Mouse (Mus musculus): ENCODE measurements at regions not wholly inside any gene's neighbourhood (a gene's known extent, or its start where the extent isn't known, plus 50 kb on each side); places are given as distances from the start of the nearest gene placed in this dataset.

- DNase-seq (ENCODE audit: low read depth, low spot score) = no peak
Measured at GRCm38 (mm10) chr6:117778481-117778880, 62.5 kb upstream of the Zfp637 start.

DNA sequence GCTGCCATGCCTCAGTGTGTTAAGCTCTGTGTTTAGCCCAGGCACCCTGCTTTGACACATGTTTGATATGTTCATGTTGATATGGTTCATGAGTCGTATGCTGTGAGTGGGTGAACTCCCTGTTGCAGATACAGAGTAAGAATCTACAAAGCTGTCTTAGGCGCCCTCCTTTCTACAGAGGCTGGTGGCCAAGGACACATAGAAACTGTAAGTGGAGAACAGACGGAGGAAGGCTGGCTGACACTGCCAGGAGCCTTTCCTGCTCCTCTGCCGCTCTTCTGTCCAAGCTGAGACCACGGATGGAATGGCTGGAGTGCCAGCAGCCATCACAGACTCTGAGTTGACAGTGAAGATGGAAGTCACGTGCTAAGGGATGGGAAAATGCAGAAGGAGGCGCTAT is 62.0 kb upstream of the Zfp637 start:
- no peak for DNase-seq (ENCODE audit: low read depth, low spot score)

GRCm38 (mm10) chr6:117788580-117789540 is 52.1 kb upstream of the Zfp637 start:
- no peak for DNase-seq (ENCODE audit: low read depth, low spot score)

GRCm38 (mm10) chr6:117790581-117790980 is 50.4 kb upstream of the Zfp637 start:
- no peak for DNase-seq (ENCODE audit: low read depth, low spot score)

Data from retina, adult 2 months (tissue).